14 mouse cellular contexts compared by ENCODE assay signal in the genomic region with DNA sequence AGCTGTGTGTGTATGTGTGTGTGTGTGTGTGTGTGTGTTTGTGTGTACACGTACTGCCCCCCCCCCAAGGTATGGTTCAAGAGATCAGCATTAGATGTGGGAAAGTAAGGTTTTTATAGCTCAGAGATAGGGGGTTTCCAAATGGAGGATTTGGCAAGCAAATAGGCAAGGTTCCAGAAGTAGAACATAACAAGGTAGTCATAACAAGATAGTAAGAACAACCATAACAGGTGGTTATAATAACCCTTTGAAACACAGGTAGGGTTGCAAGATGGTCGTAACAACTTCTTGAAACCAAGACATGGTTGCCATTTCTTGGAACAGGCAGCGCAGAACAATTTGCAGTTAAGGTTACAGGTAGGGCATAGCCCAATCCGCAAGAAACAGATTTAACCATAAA.
"Had no signal": no experiment of that assay in that cellular context is flagged by ENCODE, and none has a peak within 500 bp of the region (broad histone marks: within the 10 kb centered on the region; RNA-seq: fewer than 3 reads in every experiment).

No protein-coding gene starts in this region.

- DNase-seq: kidney, adult 11 months; kidney, adult 8-10 months; kidney, postnatal 10 days; kidney, postnatal 36 days; liver; lung, adult 18-20 months; lung, postnatal 10 days; lung, postnatal 36 days; midbrain, embryonic 14.5 days; retina, postnatal 1 day; right cerebral cortex, postnatal 25 days; spleen, adult 18-20 months; thymus, postnatal 25 days had no signal

- ATAC-seq: liver, embryonic 12.5 days had no signal
